Mouse (Mus musculus) left cerebral cortex, postnatal 14 days (tissue): ENCODE results near the gene Wdr19. TPM values are rescaled to one million over a fixed set of nuclear protein-coding genes. Genes with fewer than 3 reads are reported as not detected.
A peak's percentile ranks its signal among the peaks of the same experiment; 100 is the strongest.

Experiments
- DNase-seq, 2 experiments: peaks; one replicate each; pipeline ENCODE4 v3.0.0; 2021 to 2022; ENCODE audit warnings: low spot score in 2 of 2, mixed read lengths in 1 of 2
- intact Hi-C: fragments of 180-260 bp; cut with DNase I; formaldehyde crosslinking; loops from one replicate; pipeline ENCODE4 v1.15.1; 2025
- long read RNA-seq, 2 experiments: library from polyadenylated mRNA; stranded (forward); transcript quantifications; one replicate each; pipeline ENCODE4 v2.0.0; 2021
- total RNA-seq, 2 experiments: library from RNA; stranded (reverse); gene quantifications; 2 replicates each; pipeline ENCODE4 v1.2.3; 2021

Gene Wdr19
- 10 to 100 TPM; 19.7 to 20.1 TPM for total RNA-seq
- long read RNA-seq, experiment 1, full-length matches to known transcripts, result 4 of 8 reads
- long read RNA-seq, experiment 1, partial matches to known transcripts, result 2 of 8 reads
- long read RNA-seq, experiment 1, other reads (novel, unspliced or antisense), result 2 of 8 reads
- long read RNA-seq, experiment 2, full-length matches to known transcripts, result 2 of 5 reads
- long read RNA-seq, experiment 2, partial matches to known transcripts, result 1 of 5 reads
- long read RNA-seq, experiment 2, other reads (novel, unspliced or antisense), result 2 of 5 reads

- intact Hi-C loops, result no loop called here
- DNase-seq, result peak; percentile 99
Observed at GRCm38 (mm10) chr5:65199346-65200128, at the start of gene Wdr19. Gene Wdr19 (plus strand): TSS chr5:65199696.

- intact Hi-C loops, result no loop called here
- DNase-seq, result no peak
Observed at GRCm38 (mm10) chr5:65149706-65150105, 49.8 kb upstream of the Wdr19 start.

GRCm38 (mm10) chr5:65150376-65150955, 49.0 kb upstream of the Wdr19 start:
- no peak for DNase-seq
- intact Hi-C loops, result no loop called here

- no peak for DNase-seq
- intact Hi-C loops, result no loop called here
Observed at GRCm38 (mm10) chr5:65151276-65151675, 48.2 kb upstream of the Wdr19 start.

GRCm38 (mm10) chr5:65151767-65152166, 47.7 kb upstream of the Wdr19 start:
- intact Hi-C loops, result no loop called here

GRCm38 (mm10) chr5:65154287-65154686, 45.2 kb upstream of the Wdr19 start:
- intact Hi-C loops, result no loop called here

More at GRCm38 (mm10) chr5:65151767-65152166, 47.7 kb upstream of the Wdr19 start:
- DNase-seq, result no peak

GRCm38 (mm10) chr5:65156853-65157252, 42.6 kb upstream of the Wdr19 start:
- intact Hi-C loops, result no loop called here
- DNase-seq, result no peak

More at GRCm38 (mm10) chr5:65154287-65154686, 45.2 kb upstream of the Wdr19 start:
- no peak for DNase-seq

GRCm38 (mm10) chr5:65157412-65158381, 41.8 kb upstream of the Wdr19 start:
- no peak for DNase-seq
- intact Hi-C loops, result no loop called here

GRCm38 (mm10) chr5:65158696-65159305, 40.7 kb upstream of the Wdr19 start:
- no peak for DNase-seq

GRCm38 (mm10) chr5:65163001-65163400, 36.5 kb upstream of the Wdr19 start:
- intact Hi-C loops, result no loop called here
- no peak for DNase-seq

More at GRCm38 (mm10) chr5:65158696-65159305, 40.7 kb upstream of the Wdr19 start:
- intact Hi-C loops, result no loop called here

- no peak for DNase-seq
- intact Hi-C loops, result no loop called here
Observed at GRCm38 (mm10) chr5:65163489-65164092, 35.9 kb upstream of the Wdr19 start.

- intact Hi-C loops, result no loop called here
- peak in 1 of 2 experiments; percentile 57 for DNase-seq
Observed at GRCm38 (mm10) chr5:65170206-65170605, 29.3 kb upstream of the Wdr19 start.

GRCm38 (mm10) chr5:65175035-65175917, 24.2 kb upstream of the Wdr19 start:
- intact Hi-C loops, result no loop called here
- DNase-seq, result peak; percentile 79 to 89

GRCm38 (mm10) chr5:65175918-65176484, 23.5 kb upstream of the Wdr19 start:
- DNase-seq, result no peak
- intact Hi-C loops, result no loop called here

- no peak for DNase-seq
- intact Hi-C loops, result no loop called here
Observed at GRCm38 (mm10) chr5:65177026-65177514, 22.4 kb upstream of the Wdr19 start.

GRCm38 (mm10) chr5:65178477-65178876, 21.0 kb upstream of the Wdr19 start:
- no peak for DNase-seq
- intact Hi-C loops, result no loop called here
